Mouse (Mus musculus) limb, embryonic 14.5 days (tissue): ENCODE data around the gene Tas1r1. TPM values are rescaled to one million over a fixed set of nuclear protein-coding genes. Genes with fewer than 3 reads are reported as not detected.
A peak's percentile ranks its signal among the peaks of the same experiment; 100 is the strongest.

Source experiments
- ATAC-seq: fragments of 200-750 bp; cut with Nextera tagmentation; 2 replicates; pipeline ENCODE4 v1.8.0; 2017; ENCODE audit warnings: low read depth, moderate number of reproducible peaks, moderate TSS enrichment; ENCODE audit not compliant: low FRiP score
- DNase-seq: peaks from one replicate; pipeline ENCODE4 v3.0.0-alpha.2; 2015; ENCODE audit warnings: low spot score
- H3K27ac ChIP-seq: fragments of 300-500 bp; sonication (generic); replicated peaks from 2 replicates; pipeline ENCODE4 v1.5.1; 2014; ENCODE audit warnings: low read depth, mild to moderate bottlenecking, low read length, moderate library complexity, mixed read lengths
- H3K27me3 ChIP-seq: fragments of 300-500 bp; sonication (generic); 2 replicates; pipeline ENCODE4 v1.6.1; 2014; ENCODE audit warnings: low read length, mixed read lengths; ENCODE audit not compliant: control insufficient read depth, insufficient read depth
- H3K36me3 ChIP-seq: fragments of 300-500 bp; sonication (generic); 2 replicates; pipeline ENCODE4 v1.6.1; 2014; ENCODE audit warnings: mild to moderate bottlenecking, low read length, moderate library complexity, mixed read lengths; ENCODE audit not compliant: control insufficient read depth, insufficient read depth
- H3K4me1 ChIP-seq: fragments of 300-500 bp; sonication (generic); 2 replicates; pipeline ENCODE4 v1.6.1; 2014; ENCODE audit warnings: antibody characterized with exemption, low read length, mixed read lengths; ENCODE audit not compliant: control insufficient read depth, insufficient read depth
- H3K4me2 ChIP-seq: fragments of 300-500 bp; sonication (generic); replicated peaks from 2 replicates; pipeline ENCODE4 v1.6.1; 2014; ENCODE audit warnings: low read depth, mild to moderate bottlenecking, low read length, moderate library complexity; ENCODE audit not compliant: severe bottlenecking
- H3K4me3 ChIP-seq: fragments of 300-500 bp; sonication (generic); replicated peaks from 2 replicates; pipeline ENCODE4 v1.5.1; 2014; ENCODE audit warnings: low read length
- H3K9ac ChIP-seq: fragments of 300-500 bp; sonication (generic); 2 replicates; pipeline ENCODE4 v1.6.1; 2014; ENCODE audit warnings: mild to moderate bottlenecking, low read depth, low read length, moderate library complexity; ENCODE audit not compliant: severe bottlenecking
- H3K9me3 ChIP-seq: fragments of 300-500 bp; sonication (generic); 2 replicates; pipeline ENCODE4 v1.6.1; 2016; ENCODE audit warnings: low read length; ENCODE audit not compliant: control insufficient read depth
- POLR2A ChIP-seq: fragments of 200-500 bp; IDR thresholded peaks from 2 replicates; pipeline ENCODE4 v1.8.0; 2012; ENCODE audit warnings: inconsistent platforms, mild to moderate bottlenecking, moderate library complexity, borderline replicate concordance; ENCODE audit not compliant: insufficient read depth, insufficient read length; ENCODE audit errors: extremely low read depth
- WGBS: fragments of 180-500 bp; shearing (Covaris S2); extraction: QIAGEN DNeasy Blood & Tissue Kit; methylation state at CpG from one replicate; pipeline ENCODE4 v1.1.7; 2014; 5-methylcytosine and 5-hydroxymethylcytosine counted together
- polyA plus RNA-seq, 2 experiments: library from polyadenylated mRNA; depleted of rRNA in 1 of 2; stranded (reverse) in 1 of 2; unstranded in 1 of 2; fragments of >200 nt; fragmentation: Nextera tagmentation in 1 of 2; extraction: Ambion mirVana in 1 of 2; gene quantifications; 2 replicates each; pipeline versions ENCODE4 v1.2.1 to v1.2.3; 2012 to 2014

Tas1r1 gene
- polyA plus RNA-seq, 2 experiments = 1.0 to 1.3 TPM

DNA sequence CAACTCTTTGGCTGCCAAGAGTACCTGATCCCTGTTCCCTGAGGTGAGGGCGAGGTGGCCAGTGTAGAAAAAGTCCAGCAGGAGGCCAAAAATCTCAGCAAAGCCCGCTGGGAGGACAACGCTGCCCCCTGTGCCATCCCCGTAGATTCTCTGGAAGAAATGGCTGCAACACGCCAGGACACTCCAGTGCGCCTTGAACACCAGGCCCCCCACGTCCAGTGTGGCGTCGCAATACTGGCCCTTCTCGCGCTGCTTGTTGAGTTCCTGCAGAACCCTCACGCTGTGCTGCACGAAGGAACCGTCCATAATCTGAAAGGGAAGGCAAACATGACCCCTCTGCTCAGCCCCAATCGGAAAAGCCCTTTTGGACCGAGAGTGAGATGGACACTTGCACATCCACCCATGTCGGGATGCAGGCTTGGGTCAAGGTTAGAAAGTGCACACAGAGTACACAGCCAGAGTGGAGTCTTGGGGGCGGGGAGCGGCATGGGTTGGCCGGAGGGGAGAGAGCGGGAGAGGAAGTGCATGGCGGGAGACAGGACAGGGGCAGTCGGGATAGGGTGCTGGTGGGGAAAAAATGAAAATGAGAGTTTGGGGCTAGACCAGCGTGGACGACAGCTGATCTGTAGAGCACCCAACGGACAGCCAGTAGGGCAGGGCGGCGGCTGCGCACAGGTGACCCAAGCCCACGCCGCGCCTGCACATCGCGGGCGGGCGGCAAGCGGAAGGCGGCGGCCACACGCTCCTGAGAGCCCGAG is 11.4 kb downstream of the Tas1r1 start:
- H3K9me3 ChIP-seq = no peaks in the 10 kb centered on the region
- peak overlapping the region; percentile 52; the same call in 1 of the 2 replicates for H3K27ac ChIP-seq
- peaks cover 26% of the 10 kb centered on the region for H3K4me1 ChIP-seq
- peaks cover 26% of the 10 kb centered on the region for H3K36me3 ChIP-seq
- H3K4me3 ChIP-seq = peak overlapping the region; percentile 73
- WGBS = 3% methylated on average over 32 of the region's 41 CpGs
- peak overlapping the region; percentile 95 for H3K4me2 ChIP-seq
- peak overlapping the region; percentile 76 for H3K9ac ChIP-seq
- no peak for TF ChIP-seq POLR2A
- H3K27me3 ChIP-seq = no peaks in the 10 kb centered on the region
- peak; percentile 45 for ATAC-seq
- no peak for DNase-seq

DNA sequence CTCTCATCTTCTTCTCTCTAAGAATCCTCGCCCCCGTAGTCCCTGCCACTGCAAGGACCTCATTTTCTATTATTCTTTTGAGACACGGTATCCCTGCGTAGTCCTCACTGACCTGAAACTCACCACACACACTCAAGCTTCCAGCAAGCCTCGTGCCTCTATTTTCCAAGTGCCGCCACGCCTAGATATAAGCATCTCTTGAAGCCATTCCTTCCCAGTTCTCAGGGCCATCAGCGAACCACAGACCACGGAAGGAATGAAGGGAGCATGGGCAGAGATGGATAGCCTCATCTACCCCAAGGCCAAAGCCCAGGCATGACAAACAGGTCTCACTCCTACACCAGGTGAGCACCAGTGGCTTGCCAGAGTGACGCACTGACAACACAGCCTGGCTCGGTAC is 13.8 kb downstream of the Tas1r1 start:
- DNase-seq (no peak), ATAC-seq (no peak)
- H3K9me3 ChIP-seq = no peaks in the 10 kb centered on the region
- H3K4me3 ChIP-seq = no peak overlapping the region
- H3K27me3 ChIP-seq = no peaks in the 10 kb centered on the region
- H3K36me3 ChIP-seq = peaks cover 50% of the 10 kb centered on the region
- H3K4me2 ChIP-seq = no peak overlapping the region
- WGBS = 94% methylated on average over 11 of the region's 11 CpGs
- H3K27ac ChIP-seq = no peak overlapping the region
- H3K9ac ChIP-seq = no peak overlapping the region
- TF ChIP-seq POLR2A = no peak
- H3K4me1 ChIP-seq = peaks cover 22% of the 10 kb centered on the region

DNA sequence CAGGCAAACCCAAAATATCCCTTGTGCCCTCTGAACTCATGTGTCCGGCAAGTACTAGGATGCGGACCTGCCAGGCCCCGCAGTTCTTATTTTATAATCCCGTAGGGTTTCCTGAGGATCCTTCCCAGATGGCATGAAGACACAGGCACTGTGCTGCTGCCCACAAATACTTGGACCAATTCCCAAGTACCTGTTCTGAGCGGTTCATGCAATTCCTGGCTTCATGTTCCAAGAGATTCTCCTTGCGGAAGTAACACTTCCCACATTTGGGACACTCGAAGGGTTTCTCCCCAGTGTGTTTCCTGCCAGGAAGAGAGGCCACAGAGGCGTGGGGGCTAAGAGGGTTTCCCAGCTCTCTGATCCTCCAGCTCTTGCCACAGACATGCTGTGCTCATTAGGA is 15.9 kb downstream of the Tas1r1 start:
- no peak for ATAC-seq
- TF ChIP-seq POLR2A = no peak
- Histone ChIP-seq H3K9me3 (no peaks in the 10 kb centered on the region), H3K27me3 (no peaks in the 10 kb centered on the region), H3K4me2 (no peak overlapping the region), H3K4me3 (no peak overlapping the region), H3K27ac (no peak overlapping the region), H3K36me3 (peaks cover 68% of the 10 kb centered on the region), H3K9ac (no peak overlapping the region), H3K4me1 (peaks cover 16% of the 10 kb centered on the region)
- WGBS = 86% methylated on average over 8 of the region's 8 CpGs
- DNase-seq = no peak

DNA sequence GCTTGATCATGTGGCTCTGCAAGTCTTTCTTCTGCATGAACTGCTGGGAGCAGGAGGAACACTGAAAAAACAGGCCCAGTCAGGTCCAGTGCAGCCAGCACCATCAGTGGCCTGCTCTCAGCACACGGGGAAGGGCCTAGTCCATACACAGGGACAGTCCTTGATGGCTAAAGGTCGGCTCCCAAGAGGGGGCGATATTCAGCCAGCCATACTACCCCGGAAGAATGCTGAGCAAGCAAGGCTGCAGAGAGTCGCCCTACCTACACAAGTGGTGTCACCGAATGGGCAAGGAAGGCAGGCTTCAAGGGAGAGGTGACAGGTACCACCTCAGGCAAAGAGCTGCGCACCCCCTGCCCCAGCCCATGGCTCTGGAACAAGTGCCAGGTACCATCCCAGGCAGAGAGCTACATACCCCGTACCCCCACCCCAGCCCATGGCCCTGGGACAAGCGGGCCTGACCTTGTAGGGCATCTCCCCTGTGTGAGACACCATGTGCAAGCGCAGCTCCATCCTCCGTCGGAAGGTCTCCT is 16.7 kb downstream of the Tas1r1 start:
- ATAC-seq = no peak
- no peak for TF ChIP-seq POLR2A
- peaks cover 72% of the 10 kb centered on the region for H3K36me3 ChIP-seq

DNA sequence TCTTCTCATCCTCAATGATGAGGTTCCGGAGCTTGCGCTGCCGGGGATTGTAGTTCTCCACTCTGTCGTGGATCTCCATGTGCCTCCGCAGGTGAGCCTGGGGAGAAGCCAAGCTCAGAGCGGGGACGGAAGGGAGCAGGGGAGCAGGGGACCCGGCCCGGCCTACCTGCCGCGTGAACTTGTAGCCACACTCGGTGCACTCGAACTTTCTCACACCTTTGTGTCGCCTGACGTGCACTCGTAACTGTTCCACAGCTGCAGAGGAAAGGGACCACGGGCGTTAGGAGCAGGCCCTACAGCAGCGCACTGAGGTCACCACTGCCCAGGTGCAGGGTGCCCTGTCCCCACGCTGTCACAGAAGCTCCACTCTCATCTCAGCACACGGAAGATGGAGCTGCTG is 18.3 kb downstream of the Tas1r1 start:
- H3K4me3 ChIP-seq = no peak overlapping the region
- no peak for ATAC-seq
- H3K27me3 ChIP-seq = no peaks in the 10 kb centered on the region
- H3K36me3 ChIP-seq = peaks cover 86% of the 10 kb centered on the region
- 94% methylated on average over 21 of the region's 21 CpGs for WGBS
- no peak for DNase-seq
- no peaks in the 10 kb centered on the region for H3K4me1 ChIP-seq
- H3K27ac ChIP-seq = no peak overlapping the region
- no peak for TF ChIP-seq POLR2A
- H3K9me3 ChIP-seq = no peaks in the 10 kb centered on the region
- no peak overlapping the region for H3K9ac ChIP-seq
- no peak overlapping the region for H3K4me2 ChIP-seq

More for the DNA sequence above, 16.7 kb downstream of the Tas1r1 start:
- H3K9me3 ChIP-seq = no peaks in the 10 kb centered on the region
- no peak overlapping the region for H3K9ac ChIP-seq
- H3K27me3 ChIP-seq = no peaks in the 10 kb centered on the region
- no peak overlapping the region for H3K4me2 ChIP-seq
- no peak overlapping the region for H3K4me3 ChIP-seq
- DNase-seq = no peak
- 75% methylated on average over 11 of the region's 12 CpGs for WGBS
- H3K4me1 ChIP-seq = peaks cover 13% of the 10 kb centered on the region
- no peak overlapping the region for H3K27ac ChIP-seq
